Mouse (Mus musculus): ENCODE measurements around the gene Crcp. TPM values are rescaled to one million over a fixed set of nuclear protein-coding genes. Genes with fewer than 3 reads are reported as not detected.
A peak's percentile ranks its signal among the peaks of the same experiment; 100 is the strongest.

The Crcp gene
- total RNA-seq (2021) = 10 to 100 TPM; 14.9 to 15.1 TPM

- intact Hi-C loops (cut with DNase I) = no loop called here
- peak; percentile 87 to 90 for DNase-seq
These were observed at the start of gene Crcp, which contains the start of gene Asl for GRCm38 (mm10) chr5:130029142-130029897. TSS of gene Crcp (plus strand) at chr5:130029290. TSS of gene Asl (minus strand) at chr5:130029247.

- no peak for DNase-seq
These were observed 48.9 kb upstream of the Crcp start for GRCm38 (mm10) chr5:129980216-129980615.

GRCm38 (mm10) chr5:129989376-129989775 lies 39.7 kb upstream of the Crcp start:
- no peak for DNase-seq
- intact Hi-C loops (cut with DNase I) = no loop called here

More at GRCm38 (mm10) chr5:129980216-129980615, 48.9 kb upstream of the Crcp start:
- intact Hi-C loops (cut with DNase I) = no loop called here

- no peak for DNase-seq
- intact Hi-C loops (cut with DNase I) = loop anchor here (10.0 kb wide), 1 partner anchor 863 kb away; no protein-coding TSS in a partner anchor
These were observed 37.2 kb upstream of the Crcp start for GRCm38 (mm10) chr5:129991898-129992297.

DNA sequence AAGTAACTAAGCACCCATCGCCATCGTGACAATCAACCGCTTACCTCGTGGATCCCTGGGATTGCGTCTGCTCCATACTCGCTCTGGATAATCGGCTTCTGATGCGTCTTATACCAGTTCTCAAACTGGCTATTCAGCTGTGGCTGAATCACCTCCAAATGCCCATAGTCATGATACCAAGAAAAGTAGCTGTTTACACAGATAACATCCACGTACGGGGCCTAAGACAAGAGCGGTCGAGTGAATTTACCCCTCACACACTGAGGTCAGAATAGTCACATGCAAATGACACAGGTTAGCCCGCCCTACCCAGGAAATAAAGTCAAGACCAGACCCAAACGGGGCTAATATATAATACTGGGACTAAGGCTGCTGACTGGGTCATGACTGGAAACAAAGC lies 35.7 kb upstream of the Crcp start:
- intact Hi-C loops (cut with DNase I) = loop anchor here (10.0 kb wide), 1 partner anchor 861 kb away; no protein-coding TSS in a partner anchor
- DNase-seq = no peak

- intact Hi-C loops (cut with DNase I) = loop anchor here (10.0 kb wide), 1 partner anchor 860 kb away; no protein-coding TSS in a partner anchor
- DNase-seq = no peak
These were observed 34.1 kb upstream of the Crcp start for GRCm38 (mm10) chr5:129994989-129995388.

DNA sequence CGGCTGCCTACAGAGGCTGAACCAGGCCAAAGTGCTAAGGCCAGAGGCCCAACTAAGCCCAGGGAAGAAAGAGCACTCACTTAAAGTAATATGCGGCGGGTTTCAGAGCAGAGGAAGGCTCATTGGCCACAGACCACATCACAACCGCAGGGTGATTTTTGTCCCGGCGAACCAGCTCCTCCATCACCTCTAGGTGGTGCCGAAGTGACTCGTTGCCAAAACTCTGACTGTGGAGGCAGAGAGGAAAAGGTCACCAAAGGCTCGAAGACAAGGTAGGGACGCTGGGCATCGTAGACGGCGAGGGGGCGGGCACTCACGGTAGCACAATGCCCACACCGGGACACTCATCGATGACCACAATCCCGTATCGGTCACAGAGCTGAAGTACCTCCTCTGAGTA lies 31.4 kb upstream of the Crcp start:
- intact Hi-C loops (cut with DNase I) = loop anchor here (10.0 kb wide), 1 partner anchor 857 kb away; no protein-coding TSS in a partner anchor
- DNase-seq = no peak

- peak; percentile 67 to 71 for DNase-seq
- intact Hi-C loops (cut with DNase I) = loop anchor here (1.0 to 10.0 kb wide), 2 partner anchors 39 to 856 kb away; no protein-coding TSS in a partner anchor
These were observed 30.0 kb upstream of the Crcp start for GRCm38 (mm10) chr5:129999097-129999496.

DNA sequence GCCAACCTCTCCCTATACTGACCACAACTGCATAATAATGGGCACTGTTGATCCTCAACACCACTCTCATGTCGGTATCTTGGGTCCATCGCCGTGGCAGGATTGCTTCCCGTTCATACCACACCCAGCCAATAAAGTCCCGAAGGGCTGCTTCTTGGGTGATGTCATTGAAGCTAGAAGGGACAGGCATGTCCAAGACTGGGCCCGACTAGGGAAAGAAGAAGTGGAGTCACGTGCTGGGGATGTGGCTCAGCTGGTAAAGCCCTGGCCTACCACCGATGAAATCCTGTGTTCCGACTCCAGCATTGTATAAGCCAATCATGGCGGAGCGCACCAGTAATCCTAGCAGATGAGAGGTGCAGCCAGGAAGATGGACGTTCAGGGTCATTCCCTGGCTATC lies 28.4 kb upstream of the Crcp start:
- DNase-seq = peak; percentile 31 to 41
- intact Hi-C loops (cut with DNase I) = no loop called here

DNA sequence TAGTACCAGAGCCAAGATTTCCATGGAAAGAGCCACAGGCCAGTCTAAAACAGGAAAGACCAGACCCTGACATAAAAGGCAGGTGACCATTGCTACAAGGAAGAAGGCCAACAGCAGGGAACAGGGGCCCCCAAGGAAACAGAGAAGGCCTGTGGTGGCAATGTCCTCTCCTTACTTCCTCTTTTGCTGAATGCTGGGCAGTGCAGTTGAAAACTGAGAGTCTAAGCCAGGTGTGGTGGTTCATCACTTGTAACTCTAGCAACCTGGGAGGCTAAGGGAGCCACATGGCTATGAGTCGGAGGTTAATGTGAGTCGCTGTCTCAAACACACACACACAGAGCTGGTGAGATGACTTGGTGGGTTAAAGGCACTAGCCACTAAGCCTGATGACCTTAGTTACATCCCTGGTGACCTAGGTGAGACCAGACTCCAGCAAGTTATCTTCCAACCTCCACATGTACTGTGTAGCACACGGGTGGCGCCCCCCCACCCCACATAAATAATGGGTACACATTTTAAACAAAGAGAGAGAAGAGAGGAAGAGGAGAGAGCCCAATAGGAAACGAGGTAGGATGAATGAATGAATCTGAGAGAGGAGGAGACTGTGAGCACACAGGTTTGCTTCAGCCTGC lies 27.6 kb upstream of the Crcp start:
- intact Hi-C loops (cut with DNase I) = no loop called here

GRCm38 (mm10) chr5:130002301-130003146 lies 26.6 kb upstream of the Crcp start, which contains the start of gene Gusb:
TSS of gene Gusb (minus strand) at chr5:130003049.
- peak; percentile 91 to 92 for DNase-seq
- intact Hi-C loops (cut with DNase I) = no loop called here

More for the DNA sequence above, 27.6 kb upstream of the Crcp start:
- no peak for DNase-seq

- DNase-seq = no peak
- intact Hi-C loops (cut with DNase I) = no loop called here
These were observed 25.9 kb upstream of the Crcp start for GRCm38 (mm10) chr5:130003229-130003628.

DNA sequence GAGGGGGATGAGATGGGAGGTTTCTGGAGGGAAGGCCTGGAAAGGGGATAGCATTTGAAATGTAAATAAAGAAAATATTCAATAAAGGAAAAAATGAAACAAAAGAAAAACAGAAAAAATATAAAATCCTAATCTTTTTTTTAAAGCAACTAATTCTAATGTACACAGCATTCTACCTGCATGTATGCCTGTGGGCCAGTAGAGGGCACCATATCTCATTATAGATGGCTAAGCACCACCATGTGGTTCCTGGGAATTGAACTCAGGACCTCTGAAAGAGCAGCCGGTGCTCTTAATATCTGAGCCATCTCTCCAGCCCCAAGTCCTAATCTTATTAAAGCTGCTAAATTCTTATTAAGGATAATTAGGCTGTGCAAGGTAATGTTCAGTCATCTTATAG lies 21.7 kb upstream of the Crcp start:
- intact Hi-C loops (cut with DNase I) = no loop called here
- DNase-seq = no peak

DNA sequence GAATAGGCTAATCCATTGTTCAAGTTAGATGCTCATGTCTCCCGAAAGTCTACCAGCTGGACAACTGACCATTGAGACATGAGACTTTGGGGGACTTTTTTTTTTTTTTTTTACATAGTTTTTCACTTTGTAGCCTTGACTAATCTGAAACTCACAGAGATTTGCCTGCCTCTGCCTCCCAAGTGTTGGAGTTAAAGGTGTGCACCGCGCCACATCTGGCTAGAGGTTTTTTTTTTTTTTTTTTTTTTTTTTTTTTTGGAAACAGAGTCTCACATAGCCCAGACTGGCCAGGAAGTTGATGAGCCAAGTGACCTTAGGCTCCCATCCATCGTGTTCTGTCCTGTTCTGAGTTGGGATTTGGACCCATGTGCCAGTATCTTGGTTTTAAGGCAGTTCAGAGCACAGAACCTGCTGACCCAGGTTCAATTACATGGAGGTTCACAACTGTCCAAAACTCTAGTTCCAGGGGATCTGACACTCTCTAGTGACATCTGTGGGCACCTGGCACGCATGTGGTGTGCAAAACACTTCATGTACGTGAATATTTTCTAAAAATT lies 21.0 kb upstream of the Crcp start:
- intact Hi-C loops (cut with DNase I) = no loop called here
- no peak for DNase-seq

DNA sequence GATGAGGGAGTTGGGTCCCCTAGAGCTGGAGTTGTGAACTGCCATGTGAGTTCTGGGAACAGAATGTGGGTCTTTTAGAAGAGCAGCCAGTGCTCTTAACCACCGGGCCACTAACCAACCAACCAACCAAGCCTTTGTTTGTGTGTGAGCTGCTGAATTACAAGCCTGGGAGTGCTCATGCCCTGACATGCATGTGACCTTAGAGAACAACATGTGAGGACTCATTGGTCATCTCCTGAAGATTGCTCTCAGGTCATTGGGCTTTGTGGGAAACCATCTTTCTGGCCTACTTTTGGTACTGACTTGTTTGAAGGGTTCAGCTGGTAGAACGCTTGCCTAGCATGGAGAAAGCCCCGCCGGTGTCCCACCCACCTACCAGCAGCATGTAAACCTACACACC lies 19.3 kb upstream of the Crcp start:
- intact Hi-C loops (cut with DNase I) = no loop called here
- DNase-seq = no peak

DNA sequence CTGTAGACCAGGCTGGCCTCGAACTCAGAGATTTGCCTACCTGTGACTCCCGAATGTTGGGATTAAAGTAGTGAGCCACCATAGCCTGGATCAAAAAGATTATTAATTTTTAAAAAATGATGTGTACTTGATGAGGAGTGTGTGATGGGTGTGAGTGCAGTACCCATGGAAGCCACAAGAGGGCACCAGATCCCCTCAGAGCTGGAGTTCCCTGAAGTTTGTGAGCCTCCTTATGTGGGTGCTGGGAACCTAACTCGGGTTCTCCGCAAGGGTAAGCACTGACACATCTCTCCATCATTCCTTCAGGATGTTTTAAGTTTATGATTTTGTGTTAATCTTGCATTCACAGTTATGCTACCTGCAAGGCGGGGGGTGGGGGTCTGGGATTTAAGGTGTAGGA lies 18.1 kb upstream of the Crcp start:
- intact Hi-C loops (cut with DNase I) = no loop called here
- no peak for DNase-seq

DNA sequence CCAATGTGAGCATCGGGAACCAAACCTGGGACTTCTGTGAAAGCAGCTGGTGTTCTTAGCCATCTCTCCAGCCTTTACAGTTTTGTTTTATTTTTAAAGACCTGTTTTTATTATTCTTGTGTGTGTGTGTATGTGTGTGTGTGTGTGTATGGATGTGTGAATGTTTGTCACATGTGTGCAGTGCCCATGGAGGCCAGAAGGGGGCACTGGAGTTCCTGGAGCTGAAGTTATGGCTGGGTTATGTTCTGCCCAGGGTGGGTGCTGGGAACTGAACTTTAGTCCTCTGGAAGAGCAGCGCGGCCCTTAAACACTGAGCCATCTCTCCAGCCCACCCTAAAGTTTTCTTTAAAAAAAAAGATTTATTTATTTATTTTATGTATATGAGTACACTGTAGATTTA lies 14.0 kb upstream of the Crcp start:
- no peak for DNase-seq
- intact Hi-C loops (cut with DNase I) = no loop called here

DNA sequence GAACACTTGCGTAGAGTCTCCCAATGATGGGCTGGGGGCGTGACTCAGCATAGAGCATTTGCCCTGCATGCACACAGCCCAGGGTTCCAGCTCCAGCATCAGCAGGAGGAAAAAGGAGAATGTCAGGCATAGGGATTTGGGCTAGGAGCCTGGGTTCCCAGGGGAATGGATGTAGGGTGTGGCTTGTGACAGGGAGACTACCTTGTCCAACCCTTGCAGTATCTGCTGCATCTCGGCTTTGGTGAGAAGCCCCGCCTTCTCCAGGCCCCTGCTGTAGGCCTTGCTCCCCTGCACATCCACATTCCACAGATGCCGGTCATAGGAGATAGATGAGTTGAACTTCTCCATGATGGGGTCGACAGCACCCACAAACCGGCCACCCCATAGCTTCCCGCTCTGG lies 9.6 kb upstream of the Crcp start:
- intact Hi-C loops (cut with DNase I) = no loop called here
- DNase-seq = no peak

- DNase-seq = no peak
- intact Hi-C loops (cut with DNase I) = loop anchor here (5.0 kb wide), 1 partner anchor 201 kb away; no protein-coding TSS in a partner anchor
These were observed 7.6 kb upstream of the Crcp start for GRCm38 (mm10) chr5:130021361-130021966.

DNA sequence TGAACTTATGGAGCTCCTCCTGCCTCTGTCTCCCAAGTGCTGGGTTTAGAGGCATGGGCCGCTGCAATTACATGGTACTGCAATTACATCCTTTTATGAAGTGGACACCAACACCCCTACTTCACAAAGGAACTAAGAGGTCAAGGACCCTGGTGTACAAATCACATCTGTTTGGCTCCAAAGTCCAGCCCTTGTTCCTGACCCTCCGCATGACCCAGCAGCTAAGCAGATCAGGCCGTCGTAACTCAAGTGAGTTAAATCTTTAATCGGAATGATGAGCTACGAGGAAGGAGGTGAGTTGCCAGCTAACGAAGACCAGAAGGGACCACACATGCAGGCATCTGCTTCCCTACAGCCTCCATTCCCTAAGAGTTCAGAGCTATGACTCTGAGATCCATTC lies 6.7 kb upstream of the Crcp start:
- DNase-seq = no peak
- intact Hi-C loops (cut with DNase I) = loop anchor here (5.0 kb wide), 1 partner anchor 200 kb away; no protein-coding TSS in a partner anchor
